Mouse (Mus musculus): ENCODE data around the gene Chst8.

Chst8 gene

GRCm38 (mm10) chr7:34672916-34673315 lies 139.6 kb downstream of the Chst8 start:
- no peak for DNase-seq (ENCODE audit: low read depth in 1 of 2, low spot score in 2 of 2)

- DNase-seq (ENCODE audit: low read depth in 1 of 2, low spot score in 2 of 2), result peak; percentile 54 to 61
These were observed 140.6 kb downstream of the Chst8 start for GRCm38 (mm10) chr7:34671911-34672310.

- no peak for DNase-seq (ENCODE audit: low read depth in 1 of 2, low spot score in 2 of 2)
These were observed 141.7 kb downstream of the Chst8 start for GRCm38 (mm10) chr7:34670778-34671177.

GRCm38 (mm10) chr7:34669336-34669735 lies 143.2 kb downstream of the Chst8 start:
- DNase-seq (ENCODE audit: low read depth in 1 of 2, low spot score in 2 of 2), result no peak

- DNase-seq (ENCODE audit: low read depth in 1 of 2, low spot score in 2 of 2), result no peak
These were observed 144.6 kb downstream of the Chst8 start for GRCm38 (mm10) chr7:34667874-34668273.

GRCm38 (mm10) chr7:34663145-34663544 lies 149.4 kb downstream of the Chst8 start:
- no peak for DNase-seq (ENCODE audit: low read depth in 1 of 2, low spot score in 2 of 2)

- no peak for DNase-seq (ENCODE audit: low read depth in 1 of 2, low spot score in 2 of 2)
These were observed 150.3 kb downstream of the Chst8 start for GRCm38 (mm10) chr7:34662227-34662626.

- no peak for DNase-seq (ENCODE audit: low read depth in 1 of 2, low spot score in 2 of 2)
These were observed 153.0 kb downstream of the Chst8 start for GRCm38 (mm10) chr7:34659386-34660085.

- DNase-seq (ENCODE audit: low read depth in 1 of 2, low spot score in 2 of 2), result no peak
These were observed 155.9 kb downstream of the Chst8 start, which contains the start of gene Kctd15 for GRCm38 (mm10) chr7:34656632-34657031. Gene Kctd15 (minus strand): TSS chr7:34656732.

- DNase-seq (ENCODE audit: low read depth in 1 of 2, low spot score in 2 of 2), result no peak
These were observed 157.2 kb downstream of the Chst8 start for GRCm38 (mm10) chr7:34655086-34655839.

- DNase-seq (ENCODE audit: low read depth in 1 of 2, low spot score in 2 of 2), result no peak
These were observed 157.9 kb downstream of the Chst8 start for GRCm38 (mm10) chr7:34654441-34655085.

- DNase-seq (ENCODE audit: low read depth in 1 of 2, low spot score in 2 of 2), result no peak
These were observed 158.6 kb downstream of the Chst8 start for GRCm38 (mm10) chr7:34653731-34654440.

GRCm38 (mm10) chr7:34652751-34653502 lies 159.6 kb downstream of the Chst8 start:
- DNase-seq (ENCODE audit: low read depth in 1 of 2, low spot score in 2 of 2), result no peak

- DNase-seq (ENCODE audit: low read depth in 1 of 2, low spot score in 2 of 2), result no peak
These were observed 161.1 kb downstream of the Chst8 start for GRCm38 (mm10) chr7:34651381-34651780.

- no peak for DNase-seq (ENCODE audit: low read depth in 1 of 2, low spot score in 2 of 2)
These were observed 165.5 kb downstream of the Chst8 start for GRCm38 (mm10) chr7:34647052-34647451.

- DNase-seq (ENCODE audit: low read depth in 1 of 2, low spot score in 2 of 2), result no peak
These were observed 166.2 kb downstream of the Chst8 start for GRCm38 (mm10) chr7:34646144-34646795.

GRCm38 (mm10) chr7:34645623-34646022 lies 166.9 kb downstream of the Chst8 start:
- no peak for DNase-seq (ENCODE audit: low read depth in 1 of 2, low spot score in 2 of 2)

GRCm38 (mm10) chr7:34644591-34644990 lies 167.9 kb downstream of the Chst8 start:
- no peak for DNase-seq (ENCODE audit: low read depth in 1 of 2, low spot score in 2 of 2)

- no peak for DNase-seq (ENCODE audit: low read depth in 1 of 2, low spot score in 2 of 2)
These were observed 169.2 kb downstream of the Chst8 start for GRCm38 (mm10) chr7:34643329-34643728.

- no peak for DNase-seq (ENCODE audit: low read depth in 1 of 2, low spot score in 2 of 2)
These were observed 170.5 kb downstream of the Chst8 start for GRCm38 (mm10) chr7:34641968-34642367.

Measured in monocyte, adult 2 months (primary cell).